Mouse (Mus musculus) liver, adult (tissue): ENCODE measurements at regions not wholly inside any gene's neighbourhood (a gene's known extent, or its start where the extent isn't known, plus 50 kb on each side); places are given as distances from the start of the nearest gene placed in this dataset.

Source experiments
- GATA4 ChIP-seq: IDR thresholded peaks from 2 replicates; pipeline ENCODE4 v1.6.1; 2014; ENCODE audit warnings: mild to moderate bottlenecking, low read length; ENCODE audit not compliant: insufficient replicate concordance

DNA sequence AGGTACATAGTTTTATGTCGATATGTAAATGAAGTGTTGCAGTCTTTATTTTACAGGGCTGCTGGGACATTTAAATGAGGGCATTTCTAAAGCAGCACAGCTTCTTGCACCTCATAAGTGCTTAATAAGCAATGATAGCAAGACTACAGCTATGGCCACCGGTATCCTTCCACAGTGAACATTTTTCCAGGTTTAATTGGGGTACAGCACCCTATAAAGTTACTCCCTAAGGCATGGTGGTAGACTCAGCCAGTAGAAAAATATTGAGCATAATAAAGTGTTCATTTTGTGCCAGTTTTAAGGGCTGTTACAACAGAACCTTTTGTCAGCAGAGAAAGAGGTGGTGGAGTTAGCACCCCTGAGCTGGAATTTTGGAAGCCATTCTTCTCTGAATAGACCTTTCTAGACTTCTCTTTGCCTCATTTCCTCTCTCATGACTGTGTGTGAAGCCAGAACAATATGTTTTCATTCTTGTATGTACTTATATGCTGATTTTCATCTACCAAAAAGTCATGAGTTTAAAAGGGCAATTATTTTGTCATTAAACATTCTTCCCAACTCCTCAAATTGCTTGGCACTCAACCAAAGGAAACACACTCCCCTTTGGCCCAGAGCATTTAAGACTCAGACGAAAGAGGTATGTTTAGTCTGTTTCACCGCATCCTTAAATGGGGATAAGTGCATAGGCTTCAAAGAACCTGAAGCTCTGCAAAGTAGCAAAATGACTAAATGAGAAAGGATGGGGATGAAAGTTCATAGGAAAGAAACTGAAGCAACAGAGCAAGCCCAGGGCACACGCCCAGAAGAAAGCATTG lies 189.3 kb upstream of the Tle1 start:
- TF ChIP-seq GATA4, result no peak

DNA sequence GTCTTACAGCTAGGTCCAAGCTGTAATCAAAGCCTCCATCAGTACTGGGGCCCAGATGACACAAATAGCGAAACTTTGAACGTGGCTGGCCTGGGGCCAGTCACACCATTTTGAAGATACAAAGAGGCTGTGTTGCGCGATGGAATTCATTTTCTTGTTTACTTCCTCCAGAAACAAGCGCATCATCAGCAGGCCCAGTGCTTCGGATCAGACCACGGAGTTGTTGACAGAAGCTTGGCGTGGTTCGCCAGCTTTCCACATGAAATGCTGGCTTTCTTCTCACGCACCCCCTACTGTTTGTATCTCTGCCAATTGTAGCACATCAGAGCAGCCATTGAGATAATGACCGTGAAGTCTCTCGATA lies 184.2 kb upstream of the Tle1 start:
- TF ChIP-seq GATA4, result no peak

DNA sequence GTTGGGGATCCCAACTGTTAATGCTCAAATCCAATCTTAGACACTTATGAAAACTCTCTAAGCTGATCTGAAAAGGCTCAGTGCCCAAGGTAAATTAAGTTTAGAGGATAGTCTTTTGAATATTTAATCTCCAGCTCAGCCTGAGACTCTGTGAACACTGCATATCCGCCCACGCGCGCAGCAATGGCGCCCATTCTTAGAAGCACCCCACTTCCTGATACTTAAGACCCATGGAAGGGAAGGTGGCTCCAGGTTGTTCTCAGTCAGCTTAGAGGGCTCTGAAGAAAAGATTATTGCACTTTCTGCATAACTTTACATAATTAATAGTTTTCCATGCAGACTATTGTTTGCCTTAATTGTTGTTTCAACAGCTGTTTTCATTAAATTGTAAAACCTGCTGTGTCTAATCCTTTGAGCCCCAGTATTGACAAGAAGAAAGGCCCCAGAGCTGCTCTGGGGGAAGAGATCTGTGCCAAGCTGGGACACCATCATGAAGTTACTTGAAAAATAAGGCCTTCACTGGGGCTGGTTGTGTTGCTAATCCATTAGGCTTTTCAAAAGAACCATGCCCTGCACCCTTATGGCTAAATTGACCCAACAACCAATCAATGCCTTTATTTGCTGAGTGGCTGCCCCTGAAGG lies 183.7 kb upstream of the Tle1 start:
- no peak for TF ChIP-seq GATA4

DNA sequence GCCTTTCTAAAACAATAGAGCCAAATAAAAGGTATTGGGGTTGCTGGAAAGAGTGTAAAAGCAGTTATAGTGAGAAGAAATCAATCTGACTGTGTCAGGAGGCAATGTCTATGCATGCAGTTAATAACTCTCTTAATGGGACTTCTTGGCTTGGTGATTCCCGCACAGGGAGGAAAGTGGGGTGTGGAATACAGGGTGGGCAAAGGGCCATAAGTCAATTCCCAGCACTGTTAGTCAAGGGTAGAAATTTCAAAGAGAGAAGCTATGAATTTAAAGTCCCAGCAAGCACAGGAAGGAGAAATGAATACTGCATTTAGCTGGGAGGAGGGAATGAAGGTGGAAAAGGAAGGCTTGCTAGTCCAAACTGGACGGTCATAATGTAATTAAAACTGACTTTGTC lies 183.0 kb upstream of the Tle1 start:
- TF ChIP-seq GATA4, result no peak

DNA sequence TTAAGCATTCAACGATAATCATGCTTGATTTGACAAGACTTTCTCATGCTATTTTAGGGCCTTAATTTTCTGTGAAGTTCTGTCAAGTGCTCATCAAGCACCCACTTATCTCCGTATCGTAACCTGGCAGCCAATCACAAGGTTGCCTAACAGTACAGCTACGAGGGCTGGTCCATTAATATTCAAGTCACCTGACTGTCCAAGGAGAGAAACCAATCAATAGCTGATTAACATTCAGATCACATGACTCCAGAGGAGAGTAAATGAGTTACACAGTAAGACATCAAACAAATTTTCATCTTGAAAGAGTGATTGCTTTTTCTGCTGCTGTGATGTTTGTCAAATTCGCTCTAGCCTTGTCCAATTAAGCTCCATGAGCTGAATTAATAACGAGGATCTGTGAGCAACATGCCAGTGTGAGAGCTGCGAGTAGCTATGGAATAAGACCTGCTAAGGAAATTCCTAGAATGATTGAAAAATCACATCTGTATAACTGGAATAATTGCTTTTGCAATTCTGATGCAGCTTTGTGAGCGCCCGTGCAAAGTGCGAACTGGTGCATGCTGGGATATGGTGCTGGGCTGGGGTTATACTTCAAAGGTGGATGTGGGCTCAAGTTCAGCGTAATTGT lies 181.9 kb upstream of the Tle1 start:
- TF ChIP-seq GATA4, result no peak

DNA sequence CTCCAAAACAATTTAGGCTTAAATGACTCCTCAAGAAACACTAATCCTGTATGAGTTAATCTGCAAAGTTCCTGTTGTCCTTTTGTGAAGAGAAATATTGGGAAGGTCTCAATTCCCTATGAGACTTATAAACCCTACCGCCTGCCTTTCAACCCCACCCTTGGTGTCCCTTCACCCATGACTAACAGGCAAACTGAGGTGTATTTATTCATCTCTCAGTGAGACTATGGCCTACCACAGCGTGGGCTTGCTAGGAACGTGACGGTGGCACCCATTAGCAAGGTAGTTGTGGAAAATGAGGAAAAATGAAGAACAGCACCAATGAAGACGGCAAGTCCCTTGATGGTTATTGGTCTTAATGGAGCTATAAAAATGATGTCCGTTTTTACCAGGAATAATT lies 181.0 kb upstream of the Tle1 start:
- TF ChIP-seq GATA4, result no peak

DNA sequence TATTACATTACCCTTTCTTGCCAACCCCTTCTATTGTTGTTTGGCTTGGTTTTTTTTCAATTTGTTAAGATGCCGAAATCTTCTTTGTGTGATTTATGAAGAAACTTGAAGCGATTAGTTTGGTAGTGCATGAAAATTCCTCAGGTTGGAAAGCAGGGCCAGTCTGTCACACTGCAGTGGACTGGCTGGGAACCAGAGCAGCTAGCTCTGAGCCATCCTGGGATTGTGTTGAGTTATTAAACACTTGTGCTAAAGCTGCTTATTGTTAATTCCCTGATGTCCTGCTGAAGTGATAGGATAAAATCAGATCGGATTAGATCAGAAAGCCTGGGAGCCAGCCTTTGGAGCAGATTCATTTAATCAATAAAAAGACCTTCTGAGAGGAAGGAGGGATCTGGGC lies 180.4 kb upstream of the Tle1 start:
- TF ChIP-seq GATA4, result no peak

DNA sequence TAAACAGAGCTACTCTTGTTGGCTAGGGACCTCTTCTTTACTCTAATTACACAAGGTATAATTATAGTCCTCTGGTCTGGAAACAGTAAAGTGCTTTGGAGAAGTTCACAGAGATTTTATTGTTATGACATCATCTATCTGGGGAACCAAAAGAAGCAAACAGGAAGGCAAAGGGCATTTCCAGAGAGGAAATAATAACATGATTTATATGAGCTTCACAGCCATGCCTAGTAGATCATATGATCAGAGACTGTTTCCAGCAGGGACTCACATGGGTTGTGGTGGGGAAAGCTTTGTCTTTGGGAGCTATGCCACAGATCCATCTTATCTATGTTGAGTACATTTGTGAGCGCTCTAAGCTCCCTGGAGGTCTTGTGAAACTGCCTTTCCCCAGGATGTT lies 178.8 kb upstream of the Tle1 start:
- peak; percentile 63; the same call in 1 of the 2 replicates for TF ChIP-seq GATA4

DNA sequence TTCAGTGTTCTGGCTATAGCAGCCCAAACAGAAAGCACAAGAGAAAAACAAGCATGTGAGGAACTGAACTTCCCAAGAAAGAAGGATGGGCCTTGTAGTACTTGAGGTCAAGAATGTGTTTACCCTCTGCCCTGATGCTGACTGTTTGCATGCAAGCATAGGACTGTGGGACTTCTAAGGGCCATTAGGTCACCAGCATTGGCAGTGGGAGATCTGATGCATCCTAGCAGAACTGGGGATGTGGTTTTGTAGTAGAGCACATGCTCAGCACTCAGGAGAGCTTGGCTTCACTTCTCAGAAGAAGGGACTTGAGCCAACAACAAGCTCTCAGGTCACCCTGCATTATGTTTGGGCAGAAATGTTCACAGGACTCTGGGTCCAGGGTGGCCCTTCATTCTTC lies 178.3 kb upstream of the Tle1 start:
- TF ChIP-seq GATA4, result no peak

DNA sequence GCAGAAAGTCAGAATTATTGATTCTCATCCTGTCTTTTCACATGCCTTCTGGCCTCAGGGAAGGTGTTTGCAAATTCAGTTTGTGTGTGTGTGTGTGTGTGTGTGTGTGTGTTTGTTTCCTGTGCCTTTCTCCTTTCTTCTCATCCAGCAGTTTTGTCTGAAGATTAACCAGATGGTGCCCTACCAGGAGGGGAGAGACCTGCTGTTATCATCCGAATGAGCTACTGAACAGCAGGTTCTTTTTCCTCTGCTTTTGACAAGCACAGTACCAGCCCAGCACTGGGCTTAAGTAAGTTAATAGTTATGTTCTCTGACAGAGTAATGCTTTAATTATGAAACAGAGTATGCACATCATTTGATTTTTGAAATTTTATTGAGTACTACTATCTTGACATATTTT lies 176.8 kb upstream of the Tle1 start:
- TF ChIP-seq GATA4, result no peak

DNA sequence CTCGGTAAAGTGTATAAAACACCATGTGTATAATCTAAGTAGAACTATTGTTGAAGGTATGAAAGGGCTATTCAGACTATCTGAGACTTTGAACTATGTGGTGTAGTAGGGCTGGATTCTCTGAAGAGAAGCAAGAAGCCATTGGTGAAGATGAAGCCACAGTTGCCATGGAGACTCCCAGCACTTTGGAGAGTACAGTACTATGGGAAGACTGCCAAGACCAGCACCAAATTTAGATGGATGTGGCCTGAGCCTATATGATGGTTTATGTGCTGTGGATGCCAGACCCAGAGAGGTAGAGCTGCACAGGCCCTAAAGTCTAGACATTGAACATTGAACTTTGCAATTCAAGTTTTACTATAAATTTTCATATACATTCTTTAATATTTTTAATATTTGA lies 151.3 kb upstream of the Tle1 start:
- no peak for TF ChIP-seq GATA4

DNA sequence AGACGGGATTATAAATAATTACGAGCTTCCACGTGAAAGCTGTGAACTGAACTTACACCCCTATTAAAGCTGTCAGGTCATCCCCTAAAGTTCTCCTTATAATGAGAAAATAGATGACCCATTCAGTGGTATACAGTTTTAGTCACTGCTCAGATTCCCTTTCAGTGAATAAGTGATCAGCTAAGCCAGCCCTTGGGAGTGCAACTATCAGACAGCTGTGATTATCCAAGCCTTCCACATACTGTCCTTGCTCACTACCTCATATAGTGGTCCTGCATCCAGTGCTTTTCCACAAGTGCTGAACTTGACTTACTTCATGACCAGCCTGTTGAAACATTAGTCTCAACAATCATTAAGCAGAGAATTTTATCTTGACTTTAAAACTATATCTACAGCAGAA lies 131.2 kb upstream of the Tle1 start:
- TF ChIP-seq GATA4, result no peak

DNA sequence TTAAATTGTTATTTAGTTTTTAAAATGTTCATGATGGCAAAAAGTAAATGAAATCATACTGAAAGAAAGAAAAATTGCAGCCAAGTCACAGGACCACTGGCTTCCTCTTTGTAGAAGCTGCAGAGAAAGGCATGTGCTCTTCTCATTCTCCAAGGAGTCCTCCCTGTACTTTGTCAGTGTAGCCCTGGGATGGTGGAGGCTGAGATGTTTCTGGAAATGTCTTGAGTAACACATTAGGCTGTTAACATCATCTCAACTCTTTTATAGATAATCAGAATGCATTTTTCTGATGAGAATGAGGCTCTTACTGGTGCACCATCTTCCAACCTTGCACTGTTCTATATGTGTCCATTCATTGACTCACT lies 128.3 kb upstream of the Tle1 start:
- TF ChIP-seq GATA4, result no peak

DNA sequence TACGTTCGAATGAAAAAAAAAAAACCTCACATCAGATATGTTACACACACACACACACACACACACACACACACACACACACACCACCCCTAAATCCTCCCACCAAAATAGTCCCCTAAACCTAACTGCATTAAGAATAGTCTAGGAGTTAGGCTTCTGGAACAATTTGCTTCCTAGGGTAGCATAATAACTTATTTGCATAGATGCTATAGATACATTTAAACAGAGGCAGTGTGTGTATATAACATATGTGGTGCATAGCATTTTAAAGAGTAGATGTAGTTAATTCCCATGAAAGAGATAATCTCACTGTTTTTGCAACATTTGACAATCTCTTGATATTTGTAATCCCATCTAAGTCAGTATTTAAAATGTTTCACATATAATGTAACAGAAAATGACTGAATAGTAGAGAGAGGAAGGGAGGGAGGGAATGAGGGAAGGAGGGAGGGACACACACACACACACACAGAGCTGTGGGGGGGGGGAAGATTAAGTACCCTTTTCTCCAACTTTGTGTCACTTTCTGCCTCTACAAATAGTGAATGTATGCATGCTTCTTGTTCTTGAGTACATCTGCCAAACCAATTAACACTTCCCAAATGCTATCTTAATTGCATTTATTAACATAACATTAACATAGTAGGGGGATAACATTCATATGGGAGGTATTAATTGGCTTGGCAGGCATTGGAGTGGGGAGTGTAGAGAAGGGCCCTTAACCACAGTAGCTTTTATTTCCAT lies 127.7 kb upstream of the Tle1 start:
- no peak for TF ChIP-seq GATA4

DNA sequence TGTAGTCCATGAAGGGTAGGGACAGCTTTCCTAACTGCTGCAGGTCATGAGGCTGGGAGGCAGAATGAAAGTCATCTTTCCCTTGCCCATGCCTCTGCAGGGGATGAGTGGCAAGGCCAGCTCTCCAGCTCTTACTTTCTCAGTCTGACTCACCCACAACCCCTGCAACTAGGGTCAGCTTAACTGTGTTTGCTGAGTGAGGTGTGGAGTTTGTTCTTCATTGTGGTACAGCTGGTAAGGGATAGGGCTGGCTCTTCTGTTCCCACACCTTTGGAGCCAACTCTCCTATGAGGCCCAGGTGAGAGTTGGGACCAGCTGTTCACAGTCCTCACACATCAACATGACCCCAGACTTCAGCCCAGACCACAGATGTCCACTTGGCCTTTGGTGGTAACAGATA lies 124.2 kb upstream of the Tle1 start:
- no peak for TF ChIP-seq GATA4
